ENCODE assay signal across 27 mouse cellular contexts in genomic region chrX:40130382-40130781, GRCm38 (mm10).
A peak's percentile ranks its signal among the peaks of the same experiment; 100 is the strongest.
DNase-seq lines count a peak whose midpoint lies in the region; ATAC-seq lines count a peak whose summit lies in the region.
"Had no signal": no experiment of that assay in that cellular context is flagged by ENCODE, and none has a peak within 500 bp of the region (broad histone marks: within the 10 kb centered on the region; RNA-seq: fewer than 3 reads in every experiment).

No protein-coding gene starts in this region.

- H3K4me3 ChIP-seq in kidney, embryonic 15.5 days (replicated peaks): no peak overlapping the region
- H3K4me3 ChIP-seq: embryonic facial prominence, embryonic 13.5 days; forebrain, embryonic 13.5 days; heart, embryonic 12.5 days; hindbrain, embryonic 10.5 days; intestine, embryonic 15.5 days; layer of hippocampus, adult 2 months; liver, embryonic 12.5 days; megakaryocyte, embryonic 14.5 days; midbrain, embryonic 15.5 days; neural tube, embryonic 12.5 days had no signal

- no peaks in the 10 kb centered on the region for H3K27me3 ChIP-seq in kidney, embryonic 15.5 days
- H3K27me3 ChIP-seq: CH12.LX; embryonic facial prominence, embryonic 13.5 days; forebrain, embryonic 13.5 days; heart, embryonic 12.5 days; intestine, embryonic 15.5 days; liver, embryonic 12.5 days; megakaryocyte, embryonic 14.5 days; midbrain, embryonic 15.5 days; neural tube, embryonic 12.5 days had no signal

- ATAC-seq in kidney, embryonic 15.5 days (replicated peaks; ENCODE audit: low FRiP score): no peak
- ATAC-seq: forebrain, embryonic 13.5 days; hindbrain, embryonic 16.5 days; intestine, embryonic 15.5 days; liver, embryonic 12.5 days; midbrain, embryonic 15.5 days had no signal

- no peaks in the 10 kb centered on the region for H3K36me3 ChIP-seq in kidney, embryonic 15.5 days
- H3K36me3 ChIP-seq: embryonic facial prominence, embryonic 13.5 days; G1E; heart, embryonic 12.5 days; hindbrain, embryonic 10.5 days; intestine, embryonic 15.5 days; liver, embryonic 12.5 days; midbrain, embryonic 15.5 days; neural tube, embryonic 12.5 days had no signal

- H3K9ac ChIP-seq in kidney, embryonic 15.5 days: no peak overlapping the region
- H3K9ac ChIP-seq: embryonic facial prominence, embryonic 13.5 days; forebrain, embryonic 13.5 days; heart, embryonic 12.5 days; intestine, embryonic 15.5 days; liver, embryonic 12.5 days; midbrain, embryonic 15.5 days; neural tube, embryonic 12.5 days had no signal

- no peak overlapping the region for H3K4me2 ChIP-seq in kidney, embryonic 15.5 days
- H3K4me2 ChIP-seq: embryonic facial prominence, embryonic 13.5 days; forebrain, embryonic 13.5 days; heart, embryonic 12.5 days; intestine, embryonic 15.5 days; liver, embryonic 12.5 days; midbrain, embryonic 15.5 days; neural tube, embryonic 12.5 days had no signal

- H3K4me1 ChIP-seq in kidney, embryonic 15.5 days: no peaks in the 10 kb centered on the region
- H3K4me1 ChIP-seq: embryonic facial prominence, embryonic 13.5 days; forebrain, embryonic 13.5 days; heart, embryonic 12.5 days; hindbrain, embryonic 10.5 days; intestine, embryonic 15.5 days; liver, embryonic 12.5 days; megakaryocyte, embryonic 14.5 days; midbrain, embryonic 15.5 days; neural tube, embryonic 12.5 days had no signal

- DNase-seq in kidney, adult 11 months: peak; percentile 8
- peak; percentile 3 for DNase-seq in layer of hippocampus, adult 9-11 months
- no peak for DNase-seq in layer of hippocampus, adult 9-10 months (ENCODE audit: low spot score)
- peak; percentile 0 for DNase-seq in brain, adult 2 months (ENCODE audit: low read depth, low spot score)
- peak; percentile 5 for DNase-seq in kidney, postnatal 14 days
- DNase-seq in frontal cortex, postnatal 10 days (ENCODE audit: low spot score in 2 of 2): no peak
- no peak for DNase-seq in adrenal gland, adult (ENCODE audit: inconsistent age in 2 of 2, low spot score in 1 of 2)
- DNase-seq: adrenal gland, postnatal 10 days; B cell, adult 2 months; cerebellum, adult 8-10 months; cerebellum, postnatal 36 days; heart, postnatal 10 days; lung, adult 2 months had no signal

- no peaks in the 10 kb centered on the region for H3K9me3 ChIP-seq in kidney, embryonic 15.5 days (replicated peaks)
- H3K9me3 ChIP-seq: embryonic facial prominence, embryonic 13.5 days; forebrain, embryonic 13.5 days; G1E; heart, embryonic 12.5 days; hindbrain, embryonic 10.5 days; intestine, embryonic 15.5 days; liver, embryonic 12.5 days; megakaryocyte, embryonic 14.5 days; midbrain, embryonic 15.5 days; neural tube, embryonic 12.5 days had no signal

- WGBS in kidney, embryonic 15.5 days: 31% methylated on average over 1 of the region's 1 CpGs

- H3K27ac ChIP-seq in kidney, embryonic 15.5 days: no peak overlapping the region
- H3K27ac ChIP-seq: embryonic facial prominence, embryonic 13.5 days; forebrain, embryonic 13.5 days; hindbrain, embryonic 10.5 days; intestine, embryonic 15.5 days; layer of hippocampus, adult 2 months; liver, embryonic 12.5 days; midbrain, embryonic 15.5 days; neural tube, embryonic 12.5 days had no signal

Comparison
In these comparisons a context has a peak if more than half of its experiments do, and no peak if none do; other contexts are left out.
1. DNase-seq: peak in kidney, adult 11 months (single experiment), layer of hippocampus, adult 9-11 months (single experiment), brain, adult 2 months (single experiment) and kidney, postnatal 14 days (single experiment); none in layer of hippocampus, adult 9-10 months (single experiment), frontal cortex, postnatal 10 days (0 of 2) and adrenal gland, adult (0 of 2).